Comparison of ENCODE assay signal across 19 mouse cellular contexts in the genomic region with DNA sequence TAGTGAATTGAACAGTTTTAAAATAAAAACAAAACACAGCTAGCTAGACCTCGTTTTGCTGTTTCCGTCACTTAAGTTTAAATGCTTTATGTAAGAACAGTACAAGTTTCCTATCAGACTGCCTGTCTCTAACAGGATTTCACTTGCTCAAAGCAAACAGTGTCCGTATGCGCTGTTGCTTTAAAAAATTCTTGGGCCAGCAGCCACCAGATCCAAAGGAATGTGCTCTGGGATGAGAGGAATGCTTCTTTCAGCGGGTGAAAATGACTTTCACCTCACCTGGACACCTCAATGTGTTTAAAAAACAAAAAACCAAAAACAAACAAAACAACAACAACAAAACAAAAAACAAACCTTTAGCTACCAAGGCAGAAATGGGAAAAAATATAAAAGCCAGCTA. TPM values are rescaled to one million over a fixed set of nuclear protein-coding genes. Genes with fewer than 3 reads are reported as not detected.
A peak's percentile ranks its signal among the peaks of the same experiment; 100 is the strongest.
DNase-seq lines count a peak whose midpoint lies in the region; ATAC-seq lines count a peak whose summit lies in the region.
"Had no signal": no experiment of that assay in that cellular context is flagged by ENCODE, and none has a peak within 500 bp of the region (broad histone marks: within the 10 kb centered on the region; RNA-seq: fewer than 3 reads in every experiment).

No protein-coding gene starts in this region.

- no peak for ATAC-seq in heart, embryonic 15.5 days (replicated peaks; ENCODE audit: insufficient number of reproducible peaks, insufficient read depth, low FRiP score, low read depth)
- no peak for ATAC-seq in limb, embryonic 12.5 days (ENCODE audit: insufficient number of reproducible peaks, insufficient read depth, low FRiP score, low TSS enrichment, low read depth)
- ATAC-seq: activated CD4-positive, CD25-positive, alpha-beta regulatory T cell, adult 4 months; Patski had no signal

- H3K4me3 ChIP-seq in heart, embryonic 15.5 days, result no peak overlapping the region
- H3K4me3 ChIP-seq in limb, embryonic 12.5 days (replicated peaks), result no peak overlapping the region
- H3K4me3 ChIP-seq in limb, embryonic 10.5 days, result no peak overlapping the region
- H3K4me3 ChIP-seq: forebrain, embryonic 12.5 days had no signal

- H3K9me3 ChIP-seq in heart, embryonic 15.5 days (replicated peaks), result no peaks in the 10 kb centered on the region
- H3K9me3 ChIP-seq in limb, embryonic 12.5 days, result no peaks in the 10 kb centered on the region
- no peaks in the 10 kb centered on the region for H3K9me3 ChIP-seq in limb, embryonic 10.5 days (replicated peaks)
- H3K9me3 ChIP-seq: forebrain, embryonic 12.5 days had no signal

- H3K4me2 ChIP-seq in heart, embryonic 15.5 days, result peak overlapping the region; percentile 38
- no peak overlapping the region for H3K4me2 ChIP-seq in limb, embryonic 12.5 days
- H3K4me2 ChIP-seq: forebrain, embryonic 12.5 days; liver, embryonic 11.5 days had no signal

- no peak for DNase-seq in heart, adult 18-20 months
- no peak for DNase-seq in limb, embryonic 10.5 days (ENCODE audit: low spot score)
- peak; percentile 60 for DNase-seq in kidney, postnatal 14 days
- peak; percentile 23 for DNase-seq in lung, postnatal 14 days
- DNase-seq in c-Kit-positive CD71-positive TER-119-positive erythroid progenitor cells, embryonic 14.5 days (ENCODE audit: low spot score), result no peak
- no peak for DNase-seq in retina, postnatal 1 day
- DNase-seq: adrenal gland, postnatal 14 days; cerebellum, adult 8-10 months; gastrocnemius, postnatal 25 days; layer of hippocampus, postnatal 36 days; midbrain, embryonic 14.5 days; right cerebral cortex, postnatal 4 days; thymus, postnatal 14 days had no signal

- H3K9ac ChIP-seq in heart, embryonic 15.5 days, result no peak overlapping the region
- H3K9ac ChIP-seq in limb, embryonic 12.5 days (replicated peaks), result no peak overlapping the region
- H3K9ac ChIP-seq: forebrain, embryonic 12.5 days had no signal

- no peaks in the 10 kb centered on the region for H3K27me3 ChIP-seq in heart, embryonic 15.5 days
- H3K27me3 ChIP-seq in limb, embryonic 12.5 days, result no peaks in the 10 kb centered on the region
- H3K27me3 ChIP-seq in limb, embryonic 10.5 days (ENCODE audit: low read depth, poor library complexity, severe bottlenecking), result no peaks in the 10 kb centered on the region
- H3K27me3 ChIP-seq: forebrain, embryonic 12.5 days; Patski had no signal

- WGBS in heart, embryonic 15.5 days, result 20% methylated on average over 5 of the region's 5 CpGs
- WGBS in limb, embryonic 12.5 days, result 55% methylated on average over 5 of the region's 5 CpGs
- WGBS in limb, embryonic 10.5 days, result 79% methylated on average over 5 of the region's 5 CpGs

- H3K27ac ChIP-seq in heart, embryonic 15.5 days, result peak overlapping the region; percentile 60
- peak overlapping the region; percentile 18; the same call in 1 of the 2 replicates for H3K27ac ChIP-seq in limb, embryonic 12.5 days
- H3K27ac ChIP-seq in limb, embryonic 10.5 days, result no peak overlapping the region
- H3K27ac ChIP-seq: forebrain, embryonic 12.5 days had no signal

- peaks cover 15% of the 10 kb centered on the region for H3K36me3 ChIP-seq in heart, embryonic 15.5 days
- H3K36me3 ChIP-seq in limb, embryonic 12.5 days, result peaks cover 4% of the 10 kb centered on the region; the same call in 1 of the 2 replicates
- H3K36me3 ChIP-seq in limb, embryonic 10.5 days, result no peaks in the 10 kb centered on the region
- H3K36me3 ChIP-seq: forebrain, embryonic 12.5 days had no signal

- peaks cover 52% of the 10 kb centered on the region for H3K4me1 ChIP-seq in heart, embryonic 15.5 days (replicated peaks)
- peaks cover 25% of the 10 kb centered on the region for H3K4me1 ChIP-seq in limb, embryonic 12.5 days (replicated peaks)
- H3K4me1 ChIP-seq in limb, embryonic 10.5 days, result peaks cover 29% of the 10 kb centered on the region

RNA-seq across cellular contexts. Expression of a gene that starts 54.4 kb away (rescaled TPM):
- 31.3 and 32.7 TPM in 2 replicates for polyA plus RNA-seq in heart, embryonic 15.5 days (2015; fragmentation: Nextera tagmentation; extraction: Ambion mirVana)
- total RNA-seq in heart, adult 18-20 months (2021), result 10 to 100 TPM; 36.7 to 38.2 TPM
- 8.8 and 9.2 TPM in 2 replicates for polyA plus RNA-seq in limb, embryonic 12.5 days (2016; fragmentation: Nextera tagmentation; extraction: Ambion mirVana)
- 7.4 and 8.9 TPM in 2 replicates for polyA plus RNA-seq in limb, embryonic 10.5 days (2016; fragmentation: Nextera tagmentation; extraction: Ambion mirVana)
- polyA plus RNA-seq: activated CD4-positive, CD25-positive, alpha-beta regulatory T cell, adult 4 months had no signal

Comparison
In these comparisons a context has a peak if more than half of its experiments do, and no peak if none do; other contexts are left out.
1. DNase-seq: peak in kidney, postnatal 14 days (single experiment) and lung, postnatal 14 days (single experiment); none in heart, adult 18-20 months (0 of 2), limb, embryonic 10.5 days (single experiment), c-Kit-positive CD71-positive TER-119-positive erythroid progenitor cells, embryonic 14.5 days (single experiment) and retina, postnatal 1 day (single experiment).